Mouse (Mus musculus) MEL (cell line): ENCODE data around the gene Gm17535. TPM values are rescaled to one million over a fixed set of nuclear protein-coding genes. Genes with fewer than 3 reads are reported as not detected.
"Not testable (repeated sequence)": the region's sequence is repeated elsewhere in the genome, so short reads cannot be mapped to it uniquely, and the experiment has no call there.

Source experiments
- DNase-seq: peaks from one replicate; pipeline ENCODE4 v3.0.0; 2011; ENCODE audit warnings: low read depth, low spot score
- H3K27ac ChIP-seq: 2 replicates; pipeline ENCODE4 v1.5.1; 2012; ENCODE audit warnings: low read depth, mild to moderate bottlenecking, control low read depth, low read length, moderate library complexity; ENCODE audit not compliant: control insufficient read depth
- H3K27me3 ChIP-seq, 2 experiments: fragments of 150-350 bp in 1 of 2; sonication (generic) in 1 of 2; 2 replicates each; pipeline ENCODE4 v1.6.1; 2012; ENCODE audit warnings: low read length in 2 of 2, mild to moderate bottlenecking in 2 of 2, improper control_type of control experiment in 1 of 2, moderate library complexity in 1 of 2; ENCODE audit not compliant: insufficient read depth in 2 of 2, control insufficient read depth in 1 of 2
- H3K36me3 ChIP-seq, 2 experiments: 2 replicates each; pipeline ENCODE4 v1.6.1; 2012 to 2014; ENCODE audit warnings: low read length in 2 of 2, improper control_type of control experiment in 1 of 2, inconsistent platforms in 1 of 2, mild to moderate bottlenecking in 1 of 2; ENCODE audit not compliant: insufficient read depth in 2 of 2, control insufficient read depth in 1 of 2
- H3K4me1 ChIP-seq, 2 experiments: fragments of 150-350 bp in 1 of 2; sonication (generic) in 1 of 2; 2 replicates each; pipeline ENCODE4 v1.6.1; 2012; ENCODE audit warnings: low read length in 2 of 2, improper control_type of control experiment in 1 of 2, mild to moderate bottlenecking in 1 of 2; ENCODE audit not compliant: insufficient read depth in 2 of 2, control insufficient read depth in 1 of 2
- H3K4me3 ChIP-seq, 2 experiments: fragments of 150-350 bp in 1 of 2; sonication (generic) in 1 of 2; 2 replicates each; pipeline ENCODE4 v1.5.1; 2012; ENCODE audit warnings: low read depth in 2 of 2, low read length in 2 of 2, mild to moderate bottlenecking in 2 of 2, moderate library complexity in 2 of 2, control low read depth in 1 of 2, improper control_type of control experiment in 1 of 2; ENCODE audit not compliant: control insufficient read depth in 1 of 2, insufficient read depth in 1 of 2
- H3K79me2 ChIP-seq: 2 replicates; pipeline ENCODE4 v1.6.1; 2012; ENCODE audit warnings: mild to moderate bottlenecking, low read length, moderate library complexity; ENCODE audit not compliant: control insufficient read depth, poor library complexity, insufficient read depth
- H3K9ac ChIP-seq: 2 replicates; pipeline ENCODE4 v1.6.1; 2012; ENCODE audit warnings: low read depth, mild to moderate bottlenecking, control low read depth, low read length, moderate library complexity; ENCODE audit not compliant: control insufficient read depth, poor library complexity, severe bottlenecking
- H3K9me3 ChIP-seq: fragments of 150-350 bp; sonication (generic); replicated peaks from 2 replicates; pipeline ENCODE4 v1.6.1; 2012; ENCODE audit warnings: mild to moderate bottlenecking, low read length, improper control_type of control experiment, moderate library complexity; ENCODE audit not compliant: insufficient read depth
- polyA plus RNA-seq, 2 experiments: library from polyadenylated mRNA; stranded (reverse) in 1 of 2; unstranded in 1 of 2; fragments of >175 nt in 1 of 2; fragments of >200 nt in 1 of 2; gene quantifications; 2 replicates each; pipeline versions ENCODE4 v1.2.1 to v1.2.4; 2012; ENCODE audit warnings: low replicate concordance in 2 of 2, low read depth in 1 of 2; ENCODE audit not compliant: insufficient read length in 2 of 2, insufficient read depth in 1 of 2, missing spikeins in 1 of 2
- total RNA-seq: library from RNA; depleted of rRNA; stranded (reverse); fragments of 300-350 nt; gene quantifications from 2 replicates; pipeline ENCODE4 v1.2.3, GENCODE M21; 2012; rRNA removed

Gene Gm17535
- total RNA-seq (not detected in 2 replicates), polyA plus RNA-seq (not detected)

- H3K9me3 ChIP-seq, DNase-seq, H3K4me3 ChIP-seq, H3K4me1 ChIP-seq, H3K36me3 ChIP-seq, H3K27me3 ChIP-seq, H3K27ac ChIP-seq, H3K9ac ChIP-seq, H3K79me2 ChIP-seq: not testable (repeated sequence)
Observed at GRCm38 (mm10) chr9:3034299-3034698, at the start of gene Gm17535. Gm17535 (plus strand) TSS chr9:3034599.

DNA sequence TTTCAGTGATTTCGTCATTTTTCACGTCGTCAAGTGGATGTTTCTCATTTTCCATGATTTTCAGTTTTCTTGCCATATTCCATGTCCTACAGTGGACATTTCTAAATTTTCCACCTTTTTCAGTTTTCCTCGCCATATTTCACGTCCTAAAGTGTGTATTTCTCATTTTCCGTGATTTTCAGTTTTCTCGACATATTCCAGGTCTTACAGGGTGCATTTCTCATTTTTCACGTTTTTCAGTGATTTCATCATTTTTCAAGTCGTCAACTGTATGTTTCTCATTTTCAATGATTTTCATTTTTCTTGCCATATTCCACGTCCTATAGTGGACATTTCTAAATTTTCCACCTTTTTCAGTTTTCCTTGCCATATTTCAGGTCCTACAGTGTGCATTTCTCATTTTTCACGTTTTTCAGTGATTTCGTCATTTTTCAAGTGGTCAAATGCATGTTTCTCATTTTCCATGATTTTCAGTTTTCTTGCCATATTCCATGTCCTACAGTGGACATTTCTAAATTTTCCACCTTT is 33.9 kb upstream of the Gm17535 start, which contains the start of gene Gm10722:
TSS of gene Gm10722 (plus strand) at position 478 of the 528 bp plus-strand sequence.
- not testable (repeated sequence) for H3K9me3 ChIP-seq, H3K4me1 ChIP-seq, H3K27ac ChIP-seq, H3K36me3 ChIP-seq, H3K4me3 ChIP-seq, H3K9ac ChIP-seq, H3K79me2 ChIP-seq, H3K27me3 ChIP-seq
- peak; percentile 73 for DNase-seq

DNA sequence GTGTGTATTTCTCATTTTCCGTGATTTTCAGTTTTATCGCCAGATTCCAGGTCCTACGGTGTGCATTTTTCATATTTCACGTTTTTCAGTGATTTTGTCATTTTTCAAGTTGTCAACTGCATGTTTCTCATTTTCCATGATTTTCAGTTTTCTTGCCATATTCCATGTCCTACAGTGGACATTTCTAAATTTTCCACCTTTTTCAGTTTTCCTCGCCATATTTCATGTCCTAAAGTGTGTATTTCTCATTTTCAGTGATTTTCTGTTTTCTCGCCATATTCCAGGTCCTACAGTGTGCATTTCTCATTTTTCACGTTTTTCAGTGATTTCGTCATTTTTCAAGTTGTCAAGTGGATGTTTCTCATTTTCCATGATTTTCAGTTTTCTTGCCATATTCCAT is 33.4 kb upstream of the Gm17535 start:
- H3K79me2 ChIP-seq, H3K9ac ChIP-seq, H3K9me3 ChIP-seq, H3K4me3 ChIP-seq, H3K36me3 ChIP-seq, H3K27me3 ChIP-seq, H3K4me1 ChIP-seq, DNase-seq, H3K27ac ChIP-seq: not testable (repeated sequence)

DNA sequence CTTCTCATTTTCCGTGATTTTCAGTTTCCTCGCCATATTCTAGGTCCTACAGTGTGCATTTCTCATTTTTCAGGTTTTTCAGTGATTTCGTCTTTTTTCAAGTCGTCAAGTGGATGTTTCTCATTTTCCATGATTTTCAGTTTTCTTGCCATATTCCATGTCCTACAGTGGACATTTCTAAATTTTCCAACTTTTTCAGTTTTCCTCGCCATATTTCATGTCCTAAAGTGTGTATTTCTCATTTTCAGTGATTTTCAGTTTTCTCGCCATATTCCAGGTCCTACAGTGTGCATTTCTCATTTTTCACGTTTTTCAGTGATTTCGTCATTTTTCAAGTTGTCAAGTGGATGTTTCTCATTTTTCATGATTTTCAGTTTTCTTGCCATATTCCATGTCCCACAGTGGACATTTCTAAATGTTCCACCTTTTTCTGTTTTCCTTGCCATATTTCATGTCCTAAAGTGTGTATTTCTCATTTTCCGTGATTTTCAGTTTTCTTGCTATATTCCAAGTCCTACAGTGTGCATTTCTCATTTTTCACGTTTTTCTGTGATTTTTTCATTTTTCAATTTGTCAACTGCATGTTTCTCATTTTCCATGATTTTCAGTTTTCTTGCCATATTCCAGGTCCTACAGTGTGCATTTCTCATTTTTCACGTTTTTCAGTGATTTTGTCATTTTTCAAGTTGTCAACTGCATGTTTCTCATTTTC is 32.3 kb upstream of the Gm17535 start:
- H3K36me3 ChIP-seq, H3K79me2 ChIP-seq, H3K4me3 ChIP-seq, H3K9ac ChIP-seq, H3K9me3 ChIP-seq, H3K27ac ChIP-seq, H3K27me3 ChIP-seq, H3K4me1 ChIP-seq: not testable (repeated sequence)
- DNase-seq: peak; percentile 42

- not testable (repeated sequence) for H3K9me3 ChIP-seq, DNase-seq, H3K79me2 ChIP-seq, H3K36me3 ChIP-seq, H3K27ac ChIP-seq, H3K4me3 ChIP-seq, H3K9ac ChIP-seq, H3K4me1 ChIP-seq, H3K27me3 ChIP-seq
Observed at GRCm38 (mm10) chr9:3002794-3003396, 31.5 kb upstream of the Gm17535 start, which contains the start of gene Gm11168. Gm11168 (plus strand) TSS chr9:3003346.

GRCm38 (mm10) chr9:3006179-3006578 is 28.2 kb upstream of the Gm17535 start:
- H3K36me3 ChIP-seq, H3K9me3 ChIP-seq, H3K9ac ChIP-seq, H3K4me1 ChIP-seq, H3K79me2 ChIP-seq, DNase-seq, H3K27me3 ChIP-seq, H3K27ac ChIP-seq, H3K4me3 ChIP-seq: not testable (repeated sequence)

DNA sequence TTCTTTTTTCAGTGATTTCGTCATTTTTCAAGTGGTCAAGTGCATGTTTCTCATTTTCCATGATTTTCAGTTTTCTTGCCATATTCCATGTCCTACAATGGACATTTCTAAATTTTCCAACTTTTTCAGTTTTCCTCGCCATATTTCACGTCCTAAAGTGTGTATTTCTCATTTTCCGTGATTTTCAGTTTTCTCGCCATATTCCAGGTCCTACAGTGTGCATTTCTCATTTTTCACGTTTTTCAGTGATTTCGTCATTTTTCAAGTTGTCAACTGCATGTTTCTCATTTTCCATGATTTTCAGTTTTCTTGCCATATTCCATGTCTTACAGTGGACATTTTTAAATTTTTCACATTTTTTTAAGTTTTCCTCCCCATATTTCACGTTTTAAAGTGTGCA is 27.8 kb upstream of the Gm17535 start:
- not testable (repeated sequence) for H3K9ac ChIP-seq, H3K79me2 ChIP-seq, DNase-seq, H3K9me3 ChIP-seq, H3K27ac ChIP-seq, H3K36me3 ChIP-seq, H3K4me1 ChIP-seq, H3K4me3 ChIP-seq, H3K27me3 ChIP-seq
